Mouse (Mus musculus) heart, postnatal 4 days (tissue): Measurements from ENCODE around the gene Myo1c. TPM values are rescaled to one million over a fixed set of nuclear protein-coding genes. Genes with fewer than 3 reads are reported as not detected.

Experiments used
- DNase-seq: peaks from one replicate; pipeline ENCODE4 v3.0.0; 2021
- total RNA-seq, 2 experiments: library from RNA; stranded (reverse); gene quantifications; 2 replicates each; pipeline ENCODE4 v1.2.3; 2021

The Myo1c gene
- total RNA-seq, 2 experiments from 2014 or later = 158 to 160 TPM

DNA sequence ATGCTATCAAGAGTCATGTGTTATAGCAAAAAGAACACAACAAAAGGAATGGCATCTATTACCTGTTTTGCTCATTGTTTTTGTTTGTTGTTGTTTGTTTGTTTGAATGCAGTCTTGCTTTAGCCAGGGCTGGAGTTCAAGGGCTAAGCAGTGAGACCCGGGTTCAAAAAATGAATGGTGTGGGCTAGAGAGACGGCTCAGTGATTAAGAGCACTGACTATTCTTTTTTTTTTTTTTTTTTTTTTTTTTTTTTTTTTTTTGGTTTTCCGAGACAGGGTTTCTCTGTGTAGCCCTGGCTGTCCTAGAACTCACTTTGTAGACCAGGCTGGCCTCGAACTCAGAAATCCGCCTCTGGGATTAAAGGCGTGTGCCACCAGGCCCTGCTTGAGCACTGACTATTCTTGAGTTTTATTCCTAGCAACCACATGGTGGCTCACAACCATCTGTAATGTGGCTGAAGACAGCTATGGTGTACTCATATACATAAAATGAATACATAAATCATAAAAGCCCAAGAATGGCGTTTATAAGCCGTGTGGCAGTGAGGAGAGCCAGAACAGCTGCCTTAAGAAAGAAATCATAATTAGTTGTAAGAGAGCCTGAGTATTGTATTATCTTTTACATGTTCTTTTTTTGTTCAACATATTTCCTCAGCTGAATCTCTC is 66.5 kb downstream of the Myo1c start:
- DNase-seq = no peak

DNA sequence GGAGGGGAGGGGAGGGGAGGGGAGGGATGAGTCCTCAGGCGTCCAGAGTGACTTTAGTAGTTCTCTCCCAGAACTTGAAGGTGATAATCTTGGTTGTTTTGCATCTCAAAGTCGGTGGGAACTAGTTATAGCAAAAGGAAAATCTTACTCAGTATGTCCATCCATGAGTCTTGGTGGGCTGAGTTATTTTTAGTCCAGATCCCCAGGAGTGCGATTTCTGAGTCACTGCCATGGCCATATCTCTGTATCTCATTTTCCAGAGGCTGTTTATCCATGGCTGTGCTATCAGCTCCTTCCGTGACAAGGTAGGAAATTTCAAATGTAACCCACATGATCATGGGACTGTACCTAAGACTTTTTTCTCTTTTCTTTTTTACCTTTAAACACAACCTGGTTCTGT is 72.0 kb downstream of the Myo1c start:
- DNase-seq = no peak

Other genes starting within 250 kb of the Myo1c start
- 10 to 100 TPM; 12.7 to 16.9 TPM for gene Serpinf1, start 227.8 kb upstream of the Myo1c start, total RNA-seq
- gene Serpinf2, start 210.9 kb upstream of the Myo1c start, total RNA-seq = under 1 TPM in 1 of 2 experiments, not detected in 1; 0.11 TPM
- 1 to 10 TPM; 5.2 to 6.0 TPM for gene Wdr81, start 195.8 kb upstream of the Myo1c start, total RNA-seq
- gene Tlcd2, start 188.8 kb upstream of the Myo1c start, total RNA-seq = 1 to 10 TPM; 6.1 to 6.7 TPM
- 100 to 1,000 TPM; 113 to 115 TPM for gene Prpf8, start 163.7 kb upstream of the Myo1c start, total RNA-seq
- 10 to 100 TPM; 24.5 to 24.7 TPM for gene Rilp, start 140.4 kb upstream of the Myo1c start, total RNA-seq
- 10 to 100 TPM; 14.5 to 15.0 TPM for gene Scarf1, start 137.0 kb upstream of the Myo1c start, total RNA-seq
- gene Slc43a2, start 118.8 kb upstream of the Myo1c start, total RNA-seq = 10 to 100 TPM in 1 of 2 experiments, 1 to 10 TPM in 1; 8.9 to 10.5 TPM
- 100 to 1,000 TPM; 150 to 155 TPM for gene Pitpna, start 62.4 kb upstream of the Myo1c start, total RNA-seq
- gene Inpp5k, start 19.5 kb upstream of the Myo1c start, total RNA-seq = 10 to 100 TPM; 23.4 to 26.9 TPM
- gene Crk, start 28.8 kb downstream of the Myo1c start, total RNA-seq = 100 to 1,000 TPM; 117 to 123 TPM
- 100 to 1,000 TPM; 826 to 885 TPM for gene Ywhae, start 82.4 kb downstream of the Myo1c start, total RNA-seq
- gene Doc2b, start 145.5 kb downstream of the Myo1c start, total RNA-seq = under 1 TPM; 0.33 to 0.47 TPM